Comparison of ENCODE assay signal across 26 mouse cellular contexts in the genomic region with DNA sequence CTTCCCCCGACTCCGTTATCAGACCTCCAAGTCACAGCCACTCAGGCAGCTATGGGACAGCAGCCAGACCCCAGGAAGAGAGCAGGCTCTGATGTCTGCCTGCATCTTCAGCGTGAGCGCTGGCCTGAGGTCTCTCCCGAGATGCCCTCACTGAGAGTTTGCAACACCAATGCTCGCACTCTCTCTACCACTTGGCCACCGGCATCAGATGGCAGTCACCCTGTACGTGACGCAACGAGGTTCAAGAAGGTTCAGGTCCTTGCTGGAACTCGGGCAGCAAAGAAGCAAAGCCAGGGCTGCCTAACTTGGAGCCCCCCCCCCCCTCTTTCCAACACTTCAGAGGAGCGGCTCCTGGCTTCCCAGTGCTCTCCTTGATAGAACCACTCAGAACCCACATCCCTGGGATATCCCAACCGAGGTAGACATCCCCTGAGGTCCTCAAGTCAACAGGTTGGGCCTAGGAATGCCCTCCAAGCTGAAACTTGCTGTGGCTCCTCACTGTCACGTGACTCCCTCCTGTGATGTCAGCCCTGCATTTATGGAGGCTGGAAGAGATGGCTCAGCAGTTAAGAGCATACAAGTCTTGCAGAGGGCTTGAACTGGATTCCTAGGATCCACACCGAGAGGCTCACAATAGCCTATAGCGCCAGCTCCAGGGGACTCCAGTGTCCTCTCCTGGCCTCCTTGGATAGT.
DNase-seq lines count a peak whose midpoint lies in the region; ATAC-seq lines count a peak whose summit lies in the region.
"Had no signal": no experiment of that assay in that cellular context is flagged by ENCODE, and none has a peak within 500 bp of the region (broad histone marks: within the 10 kb centered on the region; RNA-seq: fewer than 3 reads in every experiment).

No protein-coding gene starts in this region.

- H3K9ac ChIP-seq in lung, embryonic 15.5 days, result no peak overlapping the region
- no peak overlapping the region for H3K9ac ChIP-seq in kidney, embryonic 14.5 days (ENCODE audit: low read depth, low read length)
- H3K9ac ChIP-seq: forebrain, postnatal 0 days; hindbrain, embryonic 13.5 days; limb, embryonic 15.5 days; midbrain, embryonic 12.5 days had no signal

- H3K4me3 ChIP-seq in lung, embryonic 15.5 days, result no peak overlapping the region
- no peak overlapping the region for H3K4me3 ChIP-seq in brown adipose tissue, adult 24 weeks (ENCODE audit: insufficient read depth, low read depth, low read length)
- H3K4me3 ChIP-seq in kidney, embryonic 14.5 days (ENCODE audit: low read length), result no peak overlapping the region
- H3K4me3 ChIP-seq: embryonic facial prominence, embryonic 10.5 days; heart, embryonic 13.5 days; hindbrain, embryonic 13.5 days; left cerebral cortex, adult 2 months; limb, embryonic 15.5 days; midbrain, embryonic 12.5 days had no signal

- ATAC-seq in lung, embryonic 15.5 days (ENCODE audit: borderline replicate concordance, extremely low read depth, low FRiP score, low TSS enrichment), result 0 out of 2 replicates have a peak, but pooled peaks have one; percentile 35
- ATAC-seq in kidney, embryonic 14.5 days (ENCODE audit: low FRiP score, low TSS enrichment), result no peak
- ATAC-seq: forebrain, postnatal 0 days; Patski had no signal

- no peaks in the 10 kb centered on the region for H3K9me3 ChIP-seq in lung, embryonic 15.5 days
- H3K9me3 ChIP-seq in kidney, embryonic 14.5 days (ENCODE audit: control insufficient read depth, low read length), result no peaks in the 10 kb centered on the region
- H3K9me3 ChIP-seq: embryonic facial prominence, embryonic 10.5 days; heart, embryonic 13.5 days; hindbrain, embryonic 13.5 days; limb, embryonic 15.5 days; midbrain, embryonic 12.5 days had no signal

- no peak overlapping the region for H3K27ac ChIP-seq in lung, embryonic 15.5 days
- peak overlapping the region; percentile 42; the same call in 1 of the 2 replicates for H3K27ac ChIP-seq in brown adipose tissue, adult 24 weeks (replicated peaks; ENCODE audit: low read depth, low read length)
- no peak overlapping the region for H3K27ac ChIP-seq in kidney, embryonic 14.5 days (ENCODE audit: low read depth, low read length)
- H3K27ac ChIP-seq: embryonic facial prominence, embryonic 10.5 days; heart, embryonic 13.5 days; hindbrain, embryonic 13.5 days; kidney, postnatal 0 days; left cerebral cortex, adult 2 months; limb, embryonic 15.5 days; midbrain, embryonic 12.5 days had no signal

- H3K4me2 ChIP-seq in lung, embryonic 15.5 days, result no peak overlapping the region
- no peak overlapping the region for H3K4me2 ChIP-seq in kidney, embryonic 14.5 days (replicated peaks; ENCODE audit: low read depth, low read length)
- H3K4me2 ChIP-seq: heart, embryonic 13.5 days; hindbrain, embryonic 13.5 days; limb, embryonic 15.5 days; midbrain, embryonic 12.5 days had no signal

- no peaks in the 10 kb centered on the region for H3K27me3 ChIP-seq in lung, embryonic 15.5 days
- no peaks in the 10 kb centered on the region for H3K27me3 ChIP-seq in kidney, embryonic 14.5 days (ENCODE audit: control insufficient read depth, insufficient read depth, low read length)
- H3K27me3 ChIP-seq: hindbrain, embryonic 13.5 days; limb, embryonic 15.5 days; Patski had no signal

- 52% methylated on average over 16 of the region's 16 CpGs for WGBS in lung, embryonic 15.5 days
- WGBS in kidney, embryonic 14.5 days, result 85% methylated on average over 16 of the region's 16 CpGs

- no peaks in the 10 kb centered on the region for H3K36me3 ChIP-seq in lung, embryonic 15.5 days
- H3K36me3 ChIP-seq in kidney, embryonic 14.5 days (ENCODE audit: control insufficient read depth, insufficient read depth, low read length), result no peaks in the 10 kb centered on the region
- H3K36me3 ChIP-seq: embryonic facial prominence, embryonic 10.5 days; heart, embryonic 13.5 days; hindbrain, embryonic 13.5 days; limb, embryonic 15.5 days; midbrain, embryonic 12.5 days had no signal

- peak; percentile 62 for DNase-seq in adrenal gland, postnatal 10 days
- DNase-seq in adrenal gland, postnatal 4 days (ENCODE audit: low spot score in 2 of 2), result no peak
- DNase-seq in lung, postnatal 25 days (ENCODE audit: low spot score), result no peak
- DNase-seq in kidney, postnatal 25 days, result no peak
- DNase-seq: adrenal gland, postnatal 25 days; cerebellum, adult 11 months; cerebellum, adult 9-11 months; forebrain, postnatal 0 days; gastrocnemius, postnatal 25 days; heart, adult 18-20 months; heart, postnatal 36 days; kidney, adult 18-20 months; right cerebral cortex, postnatal 25 days; spleen, adult 18-20 months; thymus, postnatal 25 days had no signal

- H3K4me1 ChIP-seq in lung, embryonic 15.5 days, result peaks cover 32% of the 10 kb centered on the region
- peaks cover 3% of the 10 kb centered on the region; the same call in 1 of the 2 replicates for H3K4me1 ChIP-seq in brown adipose tissue, adult 24 weeks (ENCODE audit: control insufficient read depth, insufficient read depth, insufficient read length, low read length)
- H3K4me1 ChIP-seq in kidney, embryonic 14.5 days (ENCODE audit: control insufficient read depth, insufficient read depth, low read length), result peaks cover 11% of the 10 kb centered on the region
